Mouse (Mus musculus): Measurements from ENCODE around the gene Reg4.
A peak's percentile ranks its signal among the peaks of the same experiment; 100 is the strongest.

DNA sequence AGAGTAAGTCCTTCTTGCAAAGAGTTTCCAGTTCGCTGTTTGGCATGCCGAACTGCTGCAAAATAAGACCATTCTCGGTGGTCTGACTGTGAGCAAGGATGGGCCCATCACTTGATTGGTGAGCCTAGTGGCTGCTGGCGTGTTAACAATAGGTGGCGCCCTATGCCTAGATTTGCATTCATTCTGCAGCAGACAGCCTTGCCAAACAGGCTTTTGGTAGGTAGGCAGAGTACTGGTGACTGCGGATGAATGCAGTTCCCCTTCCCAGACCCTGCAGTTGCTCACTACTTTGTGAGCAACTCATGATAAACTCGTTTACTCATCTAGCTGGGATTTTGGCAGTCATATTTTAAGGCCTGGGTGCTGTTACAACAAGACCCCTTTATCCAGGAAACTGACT lies 41.2 kb upstream of the Reg4 start:
- TF ChIP-seq CTCF (IDR thresholded peaks at IDR 0.05; ENCODE audit: low read depth) = peak; percentile 72
- TF ChIP-seq EP300 (IDR thresholded peaks at IDR 0.05; ENCODE audit: low read depth) = no peak
